Mouse (Mus musculus): ENCODE results near the gene Arxes2. TPM values are rescaled to one million over a fixed set of nuclear protein-coding genes. Genes with fewer than 3 reads are reported as not detected.

Arxes2 gene
- polyA plus RNA-seq, 1 experiment from 2014 or later: 89.7 TPM

GRCm38 (mm10) chrX:136043726-136044125 is 50.1 kb downstream of the Arxes2 start:
- Histone ChIP-seq H3K4me1 (replicated peaks) (no peaks in the 10 kb centered on the region), H3K9me3 (replicated peaks) (no peaks in the 10 kb centered on the region), H3K4me3 (no peak overlapping the region), H3K27me3 (replicated peaks) (no peaks in the 10 kb centered on the region), H3K36me3 (no peaks in the 10 kb centered on the region), H3K4me2 (no peak overlapping the region), H3K9ac (no peak overlapping the region), H3K27ac (ENCODE audit: poor library complexity, severe bottlenecking) (no peak overlapping the region)
- WGBS: 100% methylated on average over 1 of the region's 1 CpGs
- no peak for ATAC-seq (ENCODE audit: insufficient number of reproducible peaks, low FRiP score)

Other genes with a start within 250 kb of the Arxes2 start
- 71.7 and 74.5 TPM in 2 replicates for gene Bhlhb9, start 196.2 kb upstream of the Arxes2 start, polyA plus RNA-seq (2016; fragmentation: Nextera tagmentation; extraction: Ambion mirVana)
- gene Gprasp2, start 154.8 kb upstream of the Arxes2 start, polyA plus RNA-seq (2016; fragmentation: Nextera tagmentation; extraction: Ambion mirVana): 23.1 and 23.9 TPM in 2 replicates
- gene Arxes1, start 39.5 kb downstream of the Arxes2 start, polyA plus RNA-seq (2016; fragmentation: Nextera tagmentation; extraction: Ambion mirVana): 35.3 and 36.9 TPM in 2 replicates
- gene Bex2, start 74.4 kb downstream of the Arxes2 start, polyA plus RNA-seq (2016; fragmentation: Nextera tagmentation; extraction: Ambion mirVana): 44.0 and 50.0 TPM in 2 replicates
- gene Nxf3, start 91.4 kb downstream of the Arxes2 start, polyA plus RNA-seq (2016; fragmentation: Nextera tagmentation; extraction: Ambion mirVana): 0.68 and 0.78 TPM in 2 replicates
- 216 and 218 TPM in 2 replicates for gene Bex4, start 145.2 kb downstream of the Arxes2 start, polyA plus RNA-seq (2016; fragmentation: Nextera tagmentation; extraction: Ambion mirVana)
- 265 and 277 TPM in 2 replicates for gene Tceal8, start 178.5 kb downstream of the Arxes2 start, polyA plus RNA-seq (2016; fragmentation: Nextera tagmentation; extraction: Ambion mirVana)
- gene Tceal5, start 210.1 kb downstream of the Arxes2 start, polyA plus RNA-seq (2016; fragmentation: Nextera tagmentation; extraction: Ambion mirVana): 17.3 and 18.1 TPM in 2 replicates
- 9.2 and 10.6 TPM in 2 replicates for gene Tceal7, start 221.0 kb downstream of the Arxes2 start, polyA plus RNA-seq (2016; fragmentation: Nextera tagmentation; extraction: Ambion mirVana)
- 208 and 215 TPM in 2 replicates for gene Bex1, start 221.7 kb downstream of the Arxes2 start, polyA plus RNA-seq (2016; fragmentation: Nextera tagmentation; extraction: Ambion mirVana)